Mouse (Mus musculus) bone marrow macrophage, adult 2 months (primary cell): ENCODE results near the gene D1Pas1.

Experiments used
- CTCF ChIP-seq: IDR thresholded peaks from 2 replicates; pipeline ENCODE4 v1.5.1; 2012; ENCODE audit warnings: low read depth, mild to moderate bottlenecking, low read length, moderate library complexity
- POLR2A ChIP-seq: IDR thresholded peaks from 2 replicates; pipeline ENCODE4 v1.6.1; 2012; ENCODE audit warnings: mild to moderate bottlenecking, low read depth, low read length, borderline replicate concordance

- TF ChIP-seq CTCF, result no peak
- no peak for TF ChIP-seq POLR2A
Observed at GRCm38 (mm10) chr1:186985131-186985530, 17.9 kb downstream of the D1Pas1 start.
